ENCODE assay signal across 16 mouse cellular contexts in genomic region chr5:150229086-150229485, GRCm38 (mm10).
"Had no signal": no experiment of that assay in that cellular context is flagged by ENCODE, and none has a peak within 500 bp of the region (broad histone marks: within the 10 kb centered on the region; RNA-seq: fewer than 3 reads in every experiment).

No protein-coding gene starts in this region.

- H3K9me3 ChIP-seq: lung, embryonic 15.5 days; midbrain, embryonic 13.5 days; midbrain, embryonic 15.5 days; stomach, embryonic 15.5 days had no signal

- H3K4me1 ChIP-seq: lung, embryonic 15.5 days; megakaryocyte, embryonic 14.5 days had no signal

- H3K27ac ChIP-seq: lung, embryonic 15.5 days; macrophage; midbrain, embryonic 13.5 days; midbrain, embryonic 15.5 days; neural tube, embryonic 12.5 days; stomach, embryonic 15.5 days; stomach, postnatal 0 days had no signal

- ATAC-seq: lung, postnatal 0 days; midbrain, embryonic 13.5 days; midbrain, embryonic 15.5 days had no signal

- DNase-seq: lung, adult 2 months; lung, postnatal 14 days; lung, postnatal 36 days; right cerebral cortex, postnatal 14 days; thymus, adult 2 months; thymus, postnatal 25 days had no signal

- H3K9ac ChIP-seq: lung, embryonic 15.5 days; midbrain, embryonic 13.5 days; midbrain, embryonic 15.5 days; neural tube, embryonic 12.5 days; stomach, embryonic 15.5 days had no signal

- H3K4me3 ChIP-seq: lung, embryonic 15.5 days; megakaryocyte, embryonic 14.5 days; midbrain, embryonic 13.5 days; midbrain, embryonic 15.5 days; neural tube, embryonic 12.5 days; stomach, embryonic 15.5 days had no signal

- H3K36me3 ChIP-seq: lung, embryonic 15.5 days; midbrain, embryonic 13.5 days; midbrain, embryonic 15.5 days; neural tube, embryonic 12.5 days; stomach, embryonic 15.5 days had no signal

- H3K27me3 ChIP-seq: lung, embryonic 15.5 days; megakaryocyte, embryonic 14.5 days; midbrain, embryonic 13.5 days; midbrain, embryonic 15.5 days; neural tube, embryonic 12.5 days; stomach, embryonic 15.5 days had no signal

- H3K4me2 ChIP-seq: lung, embryonic 15.5 days; midbrain, embryonic 11.5 days; midbrain, embryonic 13.5 days; midbrain, embryonic 15.5 days; neural tube, embryonic 12.5 days; stomach, embryonic 15.5 days had no signal
